Mouse (Mus musculus): ENCODE results near the gene Tcf12.

GRCm38 (mm10) chr9:72039369-72039768, 72.3 kb downstream of the Tcf12 start:
- TF ChIP-seq POLR2A (IDR thresholded peaks at IDR 0.05; ENCODE audit: low read depth, low read length) (no peak), CTCF (IDR thresholded peaks at IDR 0.05; ENCODE audit: extremely low read depth, insufficient read depth, insufficient read length, insufficient replicate concordance) (no peak)

Measured in spleen, adult 2 months (tissue).